Mouse (Mus musculus) T-helper 2 cell (primary cell): ENCODE measurements around the gene Chl1.

Experiments used
- in situ Hi-C: fragments of 300-600 bp; cut with MboI, MseI; formaldehyde crosslinking; loops from one replicate; pipeline ENCODE4 v1.15.1; 2025; ENCODE audit warnings: high pct_unique_total_duplicates

The Chl1 gene

DNA sequence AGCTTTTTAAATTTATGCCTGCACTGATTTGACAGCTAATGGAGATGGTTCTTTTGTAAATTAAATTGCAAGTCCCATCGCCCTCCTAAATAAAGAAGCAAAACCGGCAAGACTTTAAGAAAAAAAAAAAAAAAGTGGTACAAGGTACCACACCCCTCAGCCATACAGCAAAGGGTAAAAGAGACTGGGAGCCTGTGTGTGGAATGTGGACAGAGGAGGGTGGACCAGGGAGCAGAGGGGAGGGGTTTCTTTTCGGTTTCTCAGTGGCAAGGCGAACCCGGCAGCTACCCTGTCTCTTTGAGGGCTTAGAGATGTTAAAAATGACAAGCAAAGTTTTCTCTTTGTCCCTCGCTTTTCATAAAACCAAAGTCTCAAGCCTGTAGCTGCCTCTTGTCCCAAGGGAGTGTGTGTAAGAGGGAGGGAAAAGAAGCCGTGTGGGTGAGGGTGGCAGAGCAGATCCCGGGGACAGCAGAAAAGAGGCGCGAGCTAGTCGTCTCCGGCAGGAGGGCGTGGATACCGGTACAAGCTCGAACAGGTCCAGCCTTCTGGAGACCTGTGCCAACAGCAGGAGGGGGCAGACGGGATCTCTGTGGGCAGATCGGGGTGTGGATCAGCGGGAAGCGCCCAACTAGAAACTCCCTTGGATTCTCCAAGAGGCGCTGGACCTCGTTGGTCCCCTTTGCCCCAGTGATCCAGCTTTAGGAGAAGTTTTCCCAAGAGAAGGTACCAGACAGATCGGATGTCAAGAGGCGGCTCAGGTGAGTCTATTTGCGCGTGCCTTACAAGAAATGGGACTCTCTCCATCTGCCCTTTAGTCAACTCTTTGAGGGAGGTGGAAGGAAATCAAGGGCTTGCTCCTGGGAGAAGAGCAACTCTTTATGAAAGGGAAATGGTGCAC, at the start of gene Chl1:
Gene Chl1 (plus strand): TSS at position 195 of the 898 bp plus-strand sequence.
- in situ Hi-C loops, result no loop called here

DNA sequence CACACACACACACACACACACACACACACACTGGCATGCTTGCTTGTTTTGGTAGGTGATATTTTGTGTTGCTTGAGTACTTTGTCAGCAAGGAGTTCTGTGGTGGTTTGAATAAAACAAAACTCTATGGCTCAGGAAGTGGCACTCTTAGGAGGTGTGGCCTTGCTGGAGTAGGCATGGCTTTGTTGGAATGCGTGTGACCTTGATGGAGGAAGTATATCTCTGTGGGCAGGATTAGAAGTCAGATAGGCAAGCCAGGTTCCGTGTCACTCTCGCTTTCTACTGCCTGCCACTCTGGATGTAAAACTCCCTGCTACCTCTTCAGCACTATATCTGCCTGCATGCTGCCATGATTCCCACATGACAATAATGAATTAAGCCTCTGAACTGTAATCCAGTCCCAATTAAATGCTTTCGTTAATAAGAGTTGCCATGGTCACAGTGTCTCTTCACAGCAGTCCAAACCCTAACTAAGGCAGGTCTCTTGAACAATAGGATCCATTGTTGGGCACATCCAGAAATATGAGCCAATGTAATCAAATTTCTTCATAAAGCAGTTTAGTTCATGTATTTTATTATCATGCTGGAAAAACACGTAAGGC, 44.8 kb upstream of the Chl1 start:
- in situ Hi-C loops, result no loop called here

DNA sequence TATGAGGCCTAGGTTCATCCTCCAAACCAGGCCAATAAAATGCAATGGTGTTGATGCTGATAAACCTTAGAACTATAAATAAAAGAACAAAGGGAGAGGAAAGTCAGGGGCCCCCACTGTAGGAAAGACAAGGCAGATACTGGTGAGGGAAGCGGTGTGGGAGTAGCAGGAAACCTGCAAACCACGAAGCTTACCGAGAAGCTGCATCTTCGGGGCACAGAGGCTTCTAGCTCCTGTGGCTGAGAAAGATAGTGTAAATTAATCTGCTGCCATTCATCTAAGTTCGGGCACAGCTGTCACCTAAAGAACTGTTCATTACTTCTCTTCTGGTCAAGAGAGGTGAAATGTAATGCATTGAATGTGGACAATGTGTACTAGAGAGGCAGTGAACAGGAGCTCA, 37.1 kb upstream of the Chl1 start:
- in situ Hi-C loops, result no loop called here

DNA sequence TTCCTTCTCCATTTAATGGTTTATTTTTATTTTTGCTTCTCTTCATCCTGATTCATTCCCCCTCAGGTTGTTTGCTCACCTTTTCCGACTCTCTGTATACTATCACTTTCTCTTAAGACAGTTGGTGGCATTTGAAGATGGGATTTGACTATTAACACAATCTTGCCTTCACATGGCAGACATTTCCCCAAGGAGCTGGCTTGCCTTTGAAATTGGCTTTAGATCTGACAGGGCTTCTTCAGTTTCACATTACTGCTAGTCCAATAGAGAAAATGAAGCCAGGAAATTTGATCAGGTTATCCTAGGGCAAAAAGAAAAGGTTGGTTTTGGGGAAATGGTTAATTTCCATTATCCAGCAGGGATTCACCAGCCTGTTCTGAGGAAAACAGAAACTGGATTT, 23.2 kb upstream of the Chl1 start:
- in situ Hi-C loops, result no loop called here

DNA sequence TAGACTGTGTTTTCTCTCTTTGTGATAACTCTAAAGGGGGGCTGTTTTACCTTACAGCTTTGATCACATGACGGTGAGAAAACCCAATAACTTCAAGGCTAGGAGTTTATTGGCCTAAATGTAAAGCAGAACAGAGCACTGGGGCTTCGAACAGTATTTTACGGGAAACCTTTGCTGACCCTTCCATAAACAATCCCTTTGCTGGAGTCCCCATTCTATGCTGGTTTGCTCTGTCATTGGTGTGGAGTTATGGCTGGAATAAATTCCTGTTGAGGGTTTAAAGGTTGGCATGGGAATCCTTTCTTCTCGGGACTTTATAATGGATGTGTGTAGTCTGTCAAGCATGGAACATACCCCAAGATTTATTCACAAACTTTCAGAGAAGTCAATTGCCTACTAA, 12.0 kb upstream of the Chl1 start:
- in situ Hi-C loops, result no loop called here

DNA sequence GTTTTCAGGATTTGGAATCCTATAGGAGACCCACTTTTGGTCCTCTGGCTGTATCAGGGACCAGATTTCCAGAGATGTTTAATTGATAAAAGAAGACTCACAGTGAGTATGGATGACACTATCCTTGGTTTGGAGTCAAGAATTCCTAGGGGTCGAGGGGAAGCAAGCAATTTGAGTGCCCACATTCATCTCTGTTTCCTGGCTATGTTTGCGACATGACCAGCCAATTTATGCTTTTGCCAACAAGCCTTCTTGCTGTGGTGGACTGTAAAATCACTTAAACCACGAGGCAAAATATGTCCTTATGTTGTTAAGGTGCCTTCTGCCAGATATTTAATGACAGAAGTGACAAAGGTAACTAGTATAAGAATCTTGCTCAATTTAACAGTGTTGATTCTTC, 6.3 kb upstream of the Chl1 start:
- in situ Hi-C loops, result no loop called here

DNA sequence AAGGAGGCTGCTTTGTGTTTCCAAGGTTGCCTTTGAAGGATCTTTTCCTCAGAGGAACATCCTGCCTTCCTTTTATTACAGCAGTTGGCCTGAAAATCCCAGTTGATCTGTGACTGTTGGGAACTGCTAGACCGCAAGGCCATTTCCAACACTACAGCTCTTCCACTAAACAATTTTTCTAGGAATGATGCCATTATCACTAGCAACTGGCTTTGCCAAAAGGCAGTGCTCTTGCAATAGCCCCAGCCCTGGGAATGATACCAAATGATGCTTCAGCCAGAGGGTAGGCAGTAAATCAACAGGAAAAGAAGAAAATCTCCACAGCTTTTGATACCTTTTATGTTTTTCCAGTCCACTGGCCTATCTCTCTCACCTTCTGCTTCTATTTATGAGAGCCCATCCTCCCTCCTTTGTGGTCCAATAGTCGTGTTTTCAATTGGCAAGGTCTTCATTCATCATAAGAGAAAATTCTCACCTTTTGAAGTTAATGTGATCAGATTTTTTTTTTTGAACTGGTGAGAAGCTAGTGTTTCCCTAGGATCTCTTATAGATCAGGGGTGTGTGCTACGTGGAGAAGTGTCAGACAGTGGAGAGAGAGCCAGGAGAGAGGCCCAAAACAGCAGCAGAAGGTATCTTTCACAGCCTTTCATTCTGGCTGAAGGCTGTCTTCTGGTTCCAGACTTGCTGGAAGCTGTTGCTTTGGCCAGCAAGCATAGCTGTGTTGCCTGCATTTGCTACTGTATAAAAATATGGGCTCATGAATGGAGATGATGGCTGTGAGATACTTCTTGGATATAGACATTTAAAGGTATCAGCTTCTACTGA, 2.4 kb upstream of the Chl1 start:
- in situ Hi-C loops, result no loop called here

DNA sequence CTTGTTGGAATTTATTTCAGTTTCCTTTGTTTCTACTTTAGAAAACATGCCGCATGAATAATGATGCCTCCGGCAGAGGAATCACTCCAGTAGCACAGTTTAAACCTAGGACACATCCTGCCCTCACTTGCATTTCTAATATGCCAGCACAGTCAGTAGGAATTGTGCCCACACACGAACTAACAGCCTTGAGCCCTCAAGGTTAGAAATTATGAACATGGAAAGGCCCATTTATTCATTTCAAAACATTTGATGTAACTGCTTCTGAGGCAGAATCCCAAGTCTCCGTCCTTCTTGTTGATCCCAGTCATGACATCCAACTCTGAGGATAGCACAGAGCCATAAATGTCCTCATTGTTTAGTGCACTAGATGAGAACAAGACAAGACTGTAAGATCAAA, 790 bp upstream of the Chl1 start:
- in situ Hi-C loops, result no loop called here

DNA sequence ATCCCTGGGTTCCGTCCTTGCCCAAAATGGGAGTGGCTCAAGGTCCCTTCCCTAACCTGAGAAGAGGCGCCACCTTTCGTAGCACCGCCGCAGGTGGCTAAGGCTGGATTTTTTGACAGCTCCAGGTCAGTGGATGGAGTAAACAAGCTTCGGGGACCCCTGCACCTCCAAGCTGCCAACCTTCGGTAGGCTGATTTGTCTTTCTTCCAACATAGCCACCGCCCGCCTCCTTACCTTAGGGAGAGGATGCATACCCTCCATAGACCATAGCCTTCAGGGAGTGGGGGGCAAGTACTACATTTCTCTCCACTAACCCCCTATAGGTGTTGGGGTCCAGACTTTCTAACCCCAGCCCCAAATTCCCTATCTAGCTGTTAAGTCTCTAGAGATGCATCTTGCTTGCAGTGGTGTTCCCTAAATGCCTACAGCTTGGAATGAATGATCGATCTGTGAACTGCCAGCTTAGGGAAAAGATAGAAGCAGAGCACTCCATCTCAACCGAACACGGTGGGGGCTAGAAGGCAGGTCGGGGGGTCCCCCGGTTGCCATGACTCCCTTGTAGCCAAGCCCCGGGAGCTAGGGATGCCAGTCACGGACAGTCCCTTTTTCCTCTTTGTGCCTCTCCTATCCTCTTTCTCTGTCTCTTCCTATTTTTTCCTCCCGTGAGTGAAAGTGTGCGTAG, 1.0 kb downstream of the Chl1 start:
- in situ Hi-C loops, result no loop called here

DNA sequence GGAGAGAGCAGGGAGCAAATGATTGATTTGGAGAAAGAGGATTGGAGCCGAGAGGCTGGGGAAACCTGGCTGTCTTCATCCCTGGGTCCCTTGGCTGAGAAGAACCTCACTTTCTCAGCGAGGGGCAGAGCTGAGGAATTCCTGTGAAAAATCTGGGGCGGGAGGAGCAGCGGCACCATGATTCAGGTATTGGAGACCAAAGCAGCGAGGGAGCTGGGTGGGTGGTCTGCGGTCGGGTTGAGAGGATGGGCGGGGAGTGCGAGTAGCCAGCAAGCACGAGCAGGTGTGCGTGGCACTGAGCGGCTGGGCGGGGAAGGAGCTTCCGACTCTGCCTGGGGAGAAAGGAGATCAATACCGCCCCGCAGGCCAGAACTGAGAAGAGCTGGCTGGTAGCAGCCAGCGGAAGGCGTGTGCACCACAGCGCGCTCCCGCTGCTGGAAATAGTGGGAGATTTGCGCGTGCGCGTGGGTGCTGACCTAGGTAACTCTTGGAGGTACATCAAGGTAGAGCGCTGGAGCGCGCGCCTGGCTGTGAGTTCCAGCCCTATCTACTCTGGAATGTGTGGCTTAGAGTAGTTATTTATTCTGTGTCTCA, 1.7 kb downstream of the Chl1 start:
- in situ Hi-C loops, result no loop called here

DNA sequence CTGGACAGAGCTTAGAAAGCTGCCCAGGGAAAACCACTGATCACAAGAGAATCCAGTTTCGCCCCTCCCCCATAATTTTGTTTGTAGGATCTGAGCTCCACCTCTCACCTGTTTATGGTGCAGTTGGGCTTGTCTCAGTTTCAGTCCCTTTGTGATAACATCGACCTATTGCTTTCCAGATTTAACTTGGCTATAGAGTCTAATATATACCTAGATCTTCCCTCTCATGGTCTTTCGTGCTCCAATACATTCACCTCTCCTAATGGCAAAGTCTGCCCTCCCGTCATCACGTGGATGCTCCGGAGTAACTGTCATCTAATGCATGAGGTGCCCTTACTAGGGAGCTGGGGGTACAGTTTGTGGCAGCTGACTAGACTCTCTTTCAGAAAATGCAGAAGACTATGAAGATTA, 2.5 kb downstream of the Chl1 start:
- in situ Hi-C loops, result no loop called here

DNA sequence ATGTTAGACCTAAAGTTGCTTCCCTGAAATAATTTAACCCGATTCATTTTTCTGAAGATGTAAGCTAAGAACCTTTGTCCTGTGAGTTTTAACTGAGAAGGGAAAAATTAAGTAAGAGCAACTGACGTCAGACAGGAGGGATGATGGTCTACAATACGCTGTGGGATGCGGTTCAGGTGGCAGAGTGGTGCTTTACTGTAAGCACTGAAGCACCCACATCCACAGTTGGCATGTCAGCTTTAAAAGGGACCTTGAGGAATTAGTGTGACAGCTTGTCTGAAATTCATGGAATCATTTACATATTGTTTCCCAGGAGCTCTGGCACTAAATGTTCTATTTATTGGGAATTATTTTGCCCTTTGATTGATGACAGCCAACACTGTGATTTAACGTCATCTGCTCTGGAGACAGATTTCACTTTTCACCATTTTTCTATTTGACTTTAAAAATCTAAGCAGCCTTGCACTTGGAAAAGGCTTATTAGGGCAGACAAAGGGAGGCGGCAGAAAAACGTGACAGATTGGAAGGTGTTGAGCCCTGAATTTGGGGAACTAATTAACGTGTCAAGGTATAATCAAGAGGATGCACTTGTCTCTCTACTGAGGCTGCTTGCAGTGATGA, 3.3 kb downstream of the Chl1 start:
- in situ Hi-C loops, result no loop called here

DNA sequence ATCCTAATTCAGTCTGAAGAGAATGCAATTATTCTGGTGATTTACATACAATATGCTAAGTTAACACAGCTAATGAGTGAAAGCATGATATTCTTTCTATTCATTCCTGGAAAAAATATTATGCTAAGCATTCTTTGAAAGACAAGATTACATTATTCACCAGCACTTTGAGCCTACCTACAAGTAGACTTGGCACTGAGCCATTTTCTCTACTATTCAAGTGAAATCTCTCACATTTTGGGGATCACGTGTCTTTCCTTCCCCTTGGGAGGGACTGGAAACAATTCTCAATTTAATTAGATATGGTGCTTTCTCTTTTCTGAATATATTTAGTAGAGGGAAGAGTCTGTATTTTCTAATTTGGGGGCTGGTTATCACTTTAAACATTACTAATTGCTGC, 4.0 kb downstream of the Chl1 start:
- in situ Hi-C loops, result no loop called here

DNA sequence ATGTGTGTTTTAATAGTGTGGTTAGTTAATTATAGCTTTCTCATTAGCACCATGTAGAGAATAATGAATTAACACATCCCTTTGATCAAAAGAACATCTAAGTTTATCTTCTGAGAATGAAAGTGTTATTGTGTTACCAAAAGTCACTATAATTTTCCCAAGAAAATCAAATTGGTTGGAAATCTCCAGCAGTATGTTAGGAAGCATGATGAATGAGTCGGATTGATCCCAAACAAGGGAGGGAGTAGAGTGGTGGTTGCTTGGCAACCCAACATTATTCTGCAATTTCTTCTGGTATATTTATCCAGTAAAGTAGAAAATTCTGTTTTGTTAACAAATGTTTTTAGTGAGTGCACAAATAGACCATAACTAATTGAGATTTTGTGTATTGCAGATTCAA, 4.4 kb downstream of the Chl1 start:
- in situ Hi-C loops, result no loop called here

DNA sequence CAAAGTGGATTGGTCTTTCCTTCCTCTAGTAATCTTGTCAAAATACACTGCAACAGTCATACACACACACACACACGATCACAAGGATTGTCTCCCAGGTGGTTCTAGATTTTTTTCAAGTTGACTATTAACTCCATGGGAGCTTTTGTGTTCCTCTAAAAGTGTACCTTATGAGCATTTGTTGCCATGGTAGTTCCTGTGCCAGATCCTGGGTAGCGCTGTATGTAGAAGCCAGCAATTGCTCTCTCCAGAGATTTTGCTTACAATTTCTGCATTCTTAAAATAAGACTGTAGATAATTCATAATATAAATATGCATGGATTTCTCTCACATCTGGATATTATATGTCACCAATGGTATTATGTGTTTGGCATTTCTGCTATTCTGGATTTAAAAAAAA, 9.2 kb downstream of the Chl1 start:
- in situ Hi-C loops, result no loop called here

DNA sequence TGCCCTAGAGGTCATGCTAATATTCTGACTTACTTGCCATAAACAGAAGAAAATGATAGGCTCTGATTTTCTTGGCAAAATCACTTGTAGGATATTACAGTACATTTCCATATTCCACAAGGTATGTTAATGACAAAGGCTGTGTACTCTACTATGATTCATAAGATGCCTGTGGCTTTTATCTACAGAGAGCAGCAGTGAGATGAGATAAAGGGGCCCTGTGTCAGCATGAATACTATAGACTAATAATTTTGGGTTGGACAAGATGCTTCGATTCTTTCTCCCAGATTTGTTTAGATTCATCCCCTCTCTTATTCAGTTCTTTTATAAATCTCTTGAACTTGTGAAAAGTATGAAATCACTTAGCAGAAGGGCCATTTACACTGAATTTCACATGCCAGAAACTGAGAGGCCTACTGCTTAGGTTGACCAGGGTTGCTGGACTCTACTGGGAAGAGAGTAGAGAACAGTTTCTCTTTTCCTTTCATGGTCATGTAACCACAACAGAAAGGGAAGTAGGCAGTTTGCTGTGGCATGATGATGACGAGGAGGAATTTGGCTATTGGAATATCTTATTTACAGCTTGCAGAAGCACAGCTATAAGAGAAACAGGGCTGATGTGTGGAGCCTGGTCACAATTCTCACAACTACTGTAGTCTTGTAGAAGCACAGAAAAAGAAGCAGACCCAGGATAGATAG, 15.1 kb downstream of the Chl1 start:
- in situ Hi-C loops, result no loop called here

DNA sequence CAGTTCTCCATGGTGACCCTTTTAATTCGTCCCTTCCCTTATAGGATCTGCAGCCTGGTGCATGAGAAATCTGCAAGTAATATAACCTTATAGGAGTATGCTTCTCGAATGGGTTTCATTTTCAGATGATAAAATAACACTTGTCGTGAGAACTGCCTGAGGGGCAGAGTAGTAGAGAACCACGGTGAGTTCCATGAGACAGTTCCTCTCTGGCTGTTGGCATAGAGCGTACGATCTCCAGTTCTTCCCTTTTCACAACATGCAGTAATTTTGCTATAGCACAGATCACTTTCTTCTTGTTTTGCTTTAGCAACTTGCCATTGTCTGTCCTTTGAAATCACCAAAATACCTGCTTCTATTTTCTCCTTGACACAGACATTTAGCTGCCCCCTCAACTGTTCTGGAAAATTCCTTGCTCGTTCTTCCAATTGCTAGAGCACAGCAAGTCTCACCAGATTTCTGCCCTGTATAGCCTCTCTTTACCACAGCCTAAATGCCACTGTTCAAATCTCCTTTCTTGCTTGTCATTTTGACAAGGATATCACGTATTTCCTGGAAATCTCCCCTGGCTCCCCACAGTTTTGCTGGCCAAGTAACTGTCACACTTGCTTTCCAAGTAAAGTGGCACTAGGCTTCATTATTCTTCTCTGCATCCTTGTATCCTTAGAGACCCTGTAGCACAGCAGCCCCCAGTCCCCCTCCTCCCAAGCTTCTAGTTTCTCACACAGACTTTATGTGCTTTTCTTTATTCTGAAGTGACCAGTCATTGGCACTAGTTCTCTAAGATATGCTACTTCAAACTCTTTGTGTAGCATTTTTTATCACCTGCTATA, 16.8 kb downstream of the Chl1 start:
- in situ Hi-C loops, result no loop called here

DNA sequence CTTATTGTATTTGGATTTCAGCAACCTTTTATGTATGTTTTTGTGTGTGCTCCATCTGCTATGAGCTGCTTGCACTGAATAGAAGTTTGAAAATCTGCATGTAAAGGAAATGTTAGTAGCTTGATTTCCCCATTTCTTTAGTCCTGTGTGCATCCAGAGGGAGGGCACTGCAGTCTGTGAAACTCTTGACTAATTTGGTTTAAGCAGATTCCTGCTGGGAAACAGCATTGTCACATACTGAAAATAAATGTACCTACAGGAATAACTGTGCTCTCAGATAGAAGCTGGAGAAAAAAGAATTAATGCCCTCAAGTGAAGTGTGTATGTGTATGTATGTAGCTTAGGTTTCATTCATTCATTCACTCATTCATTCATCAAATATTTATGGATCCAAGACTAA, 22.7 kb downstream of the Chl1 start:
- in situ Hi-C loops, result no loop called here

DNA sequence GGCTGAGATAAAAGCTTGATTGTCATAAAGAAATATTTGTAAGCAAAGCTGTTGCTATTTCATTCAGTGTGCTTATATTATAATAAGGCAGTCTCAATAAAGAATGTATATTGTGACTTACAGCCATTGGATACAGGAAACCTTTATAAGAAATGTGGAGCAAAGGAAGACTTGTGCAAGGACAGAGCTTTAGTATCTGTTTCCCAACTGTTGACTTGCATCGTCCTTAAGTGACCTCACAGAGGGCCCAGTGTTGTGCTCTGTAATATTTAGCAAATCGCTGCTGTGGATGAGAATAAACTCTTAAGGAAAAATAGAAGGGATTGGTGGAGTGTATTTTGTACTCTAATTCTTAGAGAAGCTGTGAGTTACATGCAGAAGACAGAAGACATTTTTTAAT, 23.6 kb downstream of the Chl1 start:
- in situ Hi-C loops, result no loop called here

DNA sequence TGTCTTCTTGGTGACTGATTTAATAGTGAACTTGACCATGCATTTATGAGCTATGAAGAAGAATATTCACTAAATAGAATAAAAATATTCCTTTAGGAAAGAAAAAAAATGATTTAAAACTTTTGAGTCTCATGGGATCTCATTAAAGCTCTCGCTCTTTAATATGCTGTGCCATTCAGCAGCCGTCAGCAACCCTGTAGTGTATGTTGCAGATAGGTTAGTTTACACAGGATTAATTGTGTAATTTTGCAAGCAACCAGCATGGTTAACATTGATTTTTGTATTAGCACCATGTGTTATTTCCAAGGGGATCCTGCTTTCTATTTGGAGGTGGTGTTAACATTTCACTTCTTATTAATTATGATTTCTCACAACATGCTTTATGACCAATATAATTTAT, 32.2 kb downstream of the Chl1 start:
- in situ Hi-C loops, result no loop called here
